Mouse (Mus musculus) C2C12 (cell line): Measurements from ENCODE around the gene Olfr875. TPM values are rescaled to one million over a fixed set of nuclear protein-coding genes. Genes with fewer than 3 reads are reported as not detected.

Experiments
- H3K27me3 ChIP-seq: one replicate; pipeline ENCODE4 v1.6.1; 2011; ENCODE audit not compliant: control insufficient read depth, insufficient read depth, insufficient read length
- H3K36me3 ChIP-seq: one replicate; pipeline ENCODE4 v1.6.1; 2011; ENCODE audit not compliant: control insufficient read depth, insufficient read depth
- H3K4me3 ChIP-seq: one replicate; pipeline ENCODE4 v1.5.1; 2011; ENCODE audit warnings: mild to moderate bottlenecking, control low read depth; ENCODE audit not compliant: poor library complexity, insufficient read depth, severe bottlenecking
- H3K79me2 ChIP-seq: one replicate; pipeline ENCODE4 v1.6.1; 2011; ENCODE audit not compliant: control insufficient read depth, insufficient read depth
- H3K79me3 ChIP-seq: one replicate; pipeline ENCODE4 v1.6.1; 2011; ENCODE audit warnings: low read depth, control low read depth
- H3ac ChIP-seq: one replicate; pipeline ENCODE3; 2011; ENCODE audit warnings: low read depth; ENCODE audit not compliant: control insufficient read depth, insufficient read length
- CEBPB ChIP-seq: IDR thresholded peaks from one replicate; pipeline ENCODE4 v1.6.1; 2011; ENCODE audit warnings: low read depth, mild to moderate bottlenecking, control low read depth, moderate library complexity
- CTCF ChIP-seq: IDR thresholded peaks from one replicate; pipeline ENCODE4 v1.5.1; 2011; ENCODE audit not compliant: control insufficient read depth, insufficient read depth, insufficient read length
- FOSL1 ChIP-seq: IDR thresholded peaks from one replicate; pipeline ENCODE4 v1.8.0; 2011; ENCODE audit warnings: mild to moderate bottlenecking, low read length; ENCODE audit not compliant: poor library complexity, insufficient read depth, severe bottlenecking
- MAX ChIP-seq: IDR thresholded peaks from one replicate; pipeline ENCODE4 v1.6.1; 2011; ENCODE audit warnings: mild to moderate bottlenecking, control low read depth
- MYOD1 ChIP-seq: IDR thresholded peaks from one replicate; pipeline ENCODE4 v1.6.1; 2011; ENCODE audit warnings: low read depth; ENCODE audit not compliant: control insufficient read depth, insufficient read length
- MYOG ChIP-seq: IDR thresholded peaks from one replicate; pipeline ENCODE4 v1.6.1; 2011; ENCODE audit not compliant: control insufficient read depth, insufficient read length; ENCODE audit errors: extremely low read depth
- USF1 ChIP-seq: IDR thresholded peaks from one replicate; pipeline ENCODE4 v1.6.1; 2011; ENCODE audit warnings: low read depth, mild to moderate bottlenecking, control low read depth, moderate library complexity
- polyA plus RNA-seq: library from polyadenylated mRNA; unstranded; fragments of >200 nt; fragmentation: generic; extraction: Trizol; gene quantifications from one replicate; pipeline ENCODE4 v1.2.1, GENCODE M21; 2012; ENCODE audit warnings: missing spikeins

The Olfr875 gene
- polyA plus RNA-seq, 1 experiment = not detected

DNA sequence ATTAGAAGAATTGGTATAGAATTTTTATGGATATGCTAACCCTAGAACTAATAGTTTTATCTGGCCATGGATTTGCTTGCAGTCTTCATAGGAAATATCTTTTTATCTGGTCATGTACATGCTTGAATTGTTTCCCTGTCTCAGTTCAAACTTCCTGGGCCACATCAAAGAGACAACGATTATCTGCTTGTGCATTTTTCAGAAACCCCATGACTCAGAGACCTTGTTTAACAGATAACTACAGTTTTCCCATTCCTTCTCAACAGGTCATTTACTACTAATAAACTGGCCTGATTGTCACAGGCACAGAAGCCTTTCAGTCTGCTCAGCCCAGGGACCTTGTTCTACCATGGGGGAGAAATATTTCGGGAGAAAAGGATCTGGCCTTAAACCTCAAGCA, 14.8 kb downstream of the Olfr875 start:
- Histone ChIP-seq H3K36me3 (no peaks in the 10 kb centered on the region), H3K79me2 (no peaks in the 10 kb centered on the region), H3K4me3 (no peak overlapping the region), H3K79me3 (no peaks in the 10 kb centered on the region), H3ac (no peak overlapping the region), H3K27me3 (no peaks in the 10 kb centered on the region)
- TF ChIP-seq MYOD1 (no peak), FOSL1 (no peak), USF1 (no peak), MAX (no peak), CTCF (no peak)

DNA sequence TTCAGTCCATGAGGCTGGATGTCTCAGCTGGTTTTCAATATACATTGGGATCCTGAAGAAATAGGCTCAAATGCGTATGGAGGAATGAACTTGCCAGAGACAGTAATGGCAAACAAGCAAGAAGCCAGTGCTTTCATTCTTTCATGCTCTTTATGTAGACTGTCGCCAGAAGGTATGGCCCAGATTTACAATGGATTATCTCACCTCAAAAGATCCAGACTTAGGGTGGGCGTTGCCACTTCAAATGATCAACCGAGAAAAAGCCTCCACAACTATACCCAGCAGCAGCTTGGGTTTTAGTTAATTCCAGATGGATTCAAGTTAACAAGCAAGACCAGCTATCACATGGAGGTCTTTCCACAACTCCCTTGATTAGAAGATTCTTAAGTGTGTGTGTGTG, 30.4 kb downstream of the Olfr875 start:
- Histone ChIP-seq H3K4me3 (no peak overlapping the region), H3K79me2 (no peaks in the 10 kb centered on the region), H3K27me3 (no peaks in the 10 kb centered on the region), H3ac (no peak overlapping the region), H3K36me3 (no peaks in the 10 kb centered on the region), H3K79me3 (no peaks in the 10 kb centered on the region)
- TF ChIP-seq CTCF (no peak), FOSL1 (no peak), USF1 (no peak), MYOG (no peak), CEBPB (no peak), MAX (no peak), MYOD1 (no peak)

DNA sequence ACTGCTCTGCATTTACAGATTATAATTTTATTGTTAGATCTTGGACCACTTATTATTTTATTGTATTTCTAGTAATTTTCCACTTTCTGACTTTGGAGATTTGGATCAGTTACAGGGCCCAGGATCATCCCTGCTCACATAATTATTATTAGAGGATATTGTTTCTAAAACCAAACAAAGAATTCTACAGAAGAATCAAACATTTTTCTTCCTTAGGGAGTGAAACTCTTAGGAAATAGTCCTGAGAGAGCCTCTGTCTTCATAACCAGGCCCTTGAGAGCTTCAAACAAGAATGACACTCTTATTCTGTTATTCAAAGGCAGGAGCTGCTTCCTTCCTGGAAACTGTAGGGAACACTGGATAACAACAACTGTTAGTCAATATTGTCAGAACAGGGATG, 31.1 kb downstream of the Olfr875 start, which contains the start of gene Olfr876:
Gene Olfr876, plus strand, starts transcription at position 301 of the 400 bp plus-strand sequence.
- H3K4me3 ChIP-seq = no peak within 1 kb of the TSS
- H3K36me3 ChIP-seq = no peaks in the 10 kb centered on the region
- TF ChIP-seq FOSL1 (no peak), MAX (no peak), CEBPB (no peak), MYOD1 (no peak)
- H3ac ChIP-seq = no peak within 1 kb of the TSS
- H3K79me3 ChIP-seq = no peaks in the 10 kb centered on the region
- H3K27me3 ChIP-seq = no peaks in the 10 kb centered on the region
- no peaks in the 10 kb centered on the region for H3K79me2 ChIP-seq

DNA sequence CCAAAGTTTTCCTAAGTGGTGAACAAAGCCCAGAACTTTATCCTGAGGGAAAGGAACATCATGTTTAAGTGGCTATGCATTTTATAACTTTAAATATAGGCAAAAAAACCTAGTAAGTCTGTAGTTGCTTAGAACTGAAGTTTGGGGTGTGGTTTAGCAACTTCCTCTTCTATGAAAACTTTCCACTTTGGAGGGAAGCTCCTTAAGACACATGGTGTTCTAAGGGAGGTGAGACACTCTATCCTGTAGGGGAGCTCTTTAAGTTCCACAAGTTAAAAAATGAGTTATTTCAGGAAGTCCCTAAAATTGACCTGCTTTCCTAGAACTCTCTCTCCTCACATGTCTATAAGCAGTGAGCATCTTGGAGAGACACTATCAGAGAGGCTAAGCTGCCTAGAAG, 35.6 kb downstream of the Olfr875 start:
- H3K79me3 ChIP-seq = no peaks in the 10 kb centered on the region
- no peaks in the 10 kb centered on the region for H3K79me2 ChIP-seq
- H3K4me3 ChIP-seq = no peak overlapping the region
- no peak for TF ChIP-seq MYOD1
- no peak for TF ChIP-seq MAX
- no peak for TF ChIP-seq FOSL1
- no peaks in the 10 kb centered on the region for H3K27me3 ChIP-seq
- H3ac ChIP-seq = no peak overlapping the region
- H3K36me3 ChIP-seq = no peaks in the 10 kb centered on the region

DNA sequence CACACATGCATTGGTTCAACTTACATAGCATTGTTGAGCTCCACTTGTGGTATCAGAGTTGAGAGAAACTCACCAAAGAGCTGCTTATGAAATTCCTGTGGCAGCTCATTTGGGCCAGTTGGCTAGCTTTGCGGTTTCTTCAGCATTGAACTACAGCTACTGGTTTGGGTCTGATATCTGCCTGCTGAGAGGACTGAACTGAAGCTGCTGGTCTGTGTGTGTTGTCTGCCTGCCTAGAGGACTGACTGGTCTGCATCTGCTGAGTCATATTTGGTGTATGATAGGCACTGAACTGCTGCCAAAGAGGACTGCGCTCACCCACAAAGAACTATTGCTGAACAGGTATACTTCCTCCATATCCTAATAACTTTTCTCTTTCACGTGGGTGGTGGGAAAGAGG, 36.8 kb downstream of the Olfr875 start:
- TF ChIP-seq MYOG (no peak), MYOD1 (no peak), CEBPB (peak; percentile 15), MAX (peak; percentile 45), FOSL1 (no peak), CTCF (no peak), USF1 (no peak)
- Histone ChIP-seq H3K27me3 (no peaks in the 10 kb centered on the region), H3K36me3 (no peaks in the 10 kb centered on the region), H3ac (no peak overlapping the region), H3K79me3 (no peaks in the 10 kb centered on the region), H3K79me2 (no peaks in the 10 kb centered on the region), H3K4me3 (no peak overlapping the region)

DNA sequence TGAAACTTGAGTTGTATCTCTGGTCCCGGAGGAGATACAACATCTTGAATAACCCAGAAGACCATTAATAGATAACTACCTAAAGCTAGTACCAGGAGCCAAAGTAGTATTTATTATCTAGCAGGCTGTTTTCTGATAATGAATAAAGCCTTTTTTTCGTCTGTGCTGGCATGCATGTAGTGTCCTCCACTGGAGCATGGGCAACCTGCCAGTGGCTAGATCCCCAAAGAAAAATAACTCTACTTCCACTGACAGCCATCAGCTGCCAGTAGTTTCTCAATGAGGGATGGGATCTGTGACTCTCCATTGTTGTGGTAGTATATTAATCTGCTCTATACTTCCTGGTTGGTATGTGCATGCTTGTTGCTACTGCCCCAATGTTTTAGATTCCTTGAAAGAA, 37.3 kb downstream of the Olfr875 start:
- Histone ChIP-seq H3K79me3 (no peaks in the 10 kb centered on the region), H3K36me3 (no peaks in the 10 kb centered on the region), H3ac (no peak overlapping the region), H3K79me2 (no peaks in the 10 kb centered on the region), H3K27me3 (no peaks in the 10 kb centered on the region), H3K4me3 (no peak overlapping the region)
- no peak for TF ChIP-seq CTCF
- TF ChIP-seq MYOG = no peak
- no peak for TF ChIP-seq USF1
- no peak for TF ChIP-seq FOSL1
